Mouse (Mus musculus) heart, embryonic 15.5 days (tissue): ENCODE data around the gene Ppfibp1. TPM values are rescaled to one million over a fixed set of nuclear protein-coding genes. Genes with fewer than 3 reads are reported as not detected.

Source experiments
- ATAC-seq: fragments of 200-750 bp; cut with Nextera tagmentation; replicated peaks from 2 replicates; pipeline ENCODE4 v1.8.0; 2017; ENCODE audit warnings: low read depth, moderate TSS enrichment; ENCODE audit not compliant: insufficient number of reproducible peaks, insufficient read depth, low FRiP score
- H3K27ac ChIP-seq: fragments of 300-500 bp; sonication (generic); 2 replicates; pipeline ENCODE4 v1.5.1; 2015; ENCODE audit warnings: mild to moderate bottlenecking, inconsistent platforms
- H3K27me3 ChIP-seq: fragments of 300-500 bp; sonication (generic); 2 replicates; pipeline ENCODE4 v1.6.1; 2015; ENCODE audit warnings: inconsistent platforms
- H3K36me3 ChIP-seq: fragments of 300-500 bp; sonication (generic); 2 replicates; pipeline ENCODE4 v1.6.1; 2015; ENCODE audit warnings: mild to moderate bottlenecking, inconsistent platforms
- H3K4me1 ChIP-seq: fragments of 300-500 bp; sonication (generic); replicated peaks from 2 replicates; pipeline ENCODE4 v1.6.1; 2015; ENCODE audit warnings: inconsistent platforms
- H3K4me2 ChIP-seq: fragments of 300-500 bp; sonication (generic); 2 replicates; pipeline ENCODE4 v1.6.1; 2015; ENCODE audit warnings: inconsistent platforms, mild to moderate bottlenecking, moderate library complexity
- H3K4me3 ChIP-seq: fragments of 300-500 bp; sonication (generic); 2 replicates; pipeline ENCODE4 v1.5.1; 2015; ENCODE audit warnings: mild to moderate bottlenecking, inconsistent platforms
- H3K9ac ChIP-seq: fragments of 300-500 bp; sonication (generic); 2 replicates; pipeline ENCODE4 v1.6.1; 2015; ENCODE audit warnings: mild to moderate bottlenecking, inconsistent platforms
- H3K9me3 ChIP-seq: fragments of 300-500 bp; sonication (generic); replicated peaks from 2 replicates; pipeline ENCODE4 v1.6.1; 2016; ENCODE audit warnings: inconsistent platforms
- WGBS: fragments of 180-500 bp; shearing (Covaris S2); methylation state at CpG from one replicate; pipeline ENCODE4 v1.1.7; 2015; ENCODE audit warnings: mixed read lengths; 5-methylcytosine and 5-hydroxymethylcytosine counted together
- polyA plus RNA-seq: library from polyadenylated mRNA; unstranded; fragments of >200 nt; fragmentation: Nextera tagmentation; extraction: Ambion mirVana; gene quantifications from 2 replicates; pipeline ENCODE4 v1.2.1, GENCODE M21; 2015

The Ppfibp1 gene
- polyA plus RNA-seq, 1 experiment from 2014 or later, result 50.5 TPM

GRCm38 (mm10) chr6:146946327-146947029 is 58.2 kb downstream of the Ppfibp1 start:
- ATAC-seq, result 0 out of 2 replicates have a peak, but pooled peaks have one; percentile 29
- H3K9me3 ChIP-seq, result no peaks in the 10 kb centered on the region
- H3K36me3 ChIP-seq, result no peaks in the 10 kb centered on the region
- peak overlapping the region; percentile 25; the same call in 1 of the 2 replicates for H3K27ac ChIP-seq
- WGBS, result 55% methylated on average over 6 of the region's 6 CpGs
- H3K9ac ChIP-seq, result no peak overlapping the region
- no peak overlapping the region for H3K4me2 ChIP-seq
- no peaks in the 10 kb centered on the region for H3K27me3 ChIP-seq
- H3K4me3 ChIP-seq, result no peak overlapping the region
- peaks cover 55% of the 10 kb centered on the region for H3K4me1 ChIP-seq

GRCm38 (mm10) chr6:146947186-146947585 is 58.9 kb downstream of the Ppfibp1 start:
- 0 out of 2 replicates have a peak, but pooled peaks have one; percentile 27 for ATAC-seq
- Histone ChIP-seq H3K27me3 (no peaks in the 10 kb centered on the region), H3K9me3 (no peaks in the 10 kb centered on the region), H3K4me3 (no peak overlapping the region), H3K4me1 (peaks cover 49% of the 10 kb centered on the region), H3K9ac (no peak overlapping the region), H3K4me2 (no peak overlapping the region), H3K36me3 (no peaks in the 10 kb centered on the region), H3K27ac (no peak overlapping the region)
- WGBS, result 63% methylated on average over 4 of the region's 4 CpGs

GRCm38 (mm10) chr6:146949682-146950453 is 61.6 kb downstream of the Ppfibp1 start:
- WGBS, result 45% methylated on average over 10 of the region's 10 CpGs
- Histone ChIP-seq H3K4me2 (no peak overlapping the region), H3K9ac (no peak overlapping the region), H3K36me3 (no peaks in the 10 kb centered on the region), H3K27me3 (no peaks in the 10 kb centered on the region), H3K4me1 (peaks cover 41% of the 10 kb centered on the region), H3K4me3 (no peak overlapping the region), H3K9me3 (no peaks in the 10 kb centered on the region), H3K27ac (no peak overlapping the region)
- no peak for ATAC-seq

- H3K27me3 ChIP-seq, result no peaks in the 10 kb centered on the region
- ATAC-seq, result no peak
- H3K4me1 ChIP-seq, result peaks cover 37% of the 10 kb centered on the region
- WGBS, result 27% methylated on average over 1 of the region's 1 CpGs
- no peak overlapping the region for H3K9ac ChIP-seq
- H3K27ac ChIP-seq, result no peak overlapping the region
- no peak overlapping the region for H3K4me2 ChIP-seq
- no peaks in the 10 kb centered on the region for H3K36me3 ChIP-seq
- H3K4me3 ChIP-seq, result no peak overlapping the region
- no peaks in the 10 kb centered on the region for H3K9me3 ChIP-seq
Observed at GRCm38 (mm10) chr6:146950454-146950832, 62.2 kb downstream of the Ppfibp1 start.

- Histone ChIP-seq H3K9ac (no peak within 1 kb of the TSS), H3K4me3 (no peak within 1 kb of the TSS), H3K4me2 (no peak within 1 kb of the TSS), H3K4me1 (peaks cover 22% of the 10 kb centered on the region), H3K27ac (no peak within 1 kb of the TSS), H3K9me3 (no peaks in the 10 kb centered on the region), H3K27me3 (no peaks in the 10 kb centered on the region), H3K36me3 (no peaks in the 10 kb centered on the region)
- no peak for ATAC-seq
- 92% methylated on average over 1 of the region's 1 CpGs for WGBS
Observed at GRCm38 (mm10) chr6:146954258-146954657, 66.0 kb downstream of the Ppfibp1 start, which contains the start of gene 1700034J05Rik. Gene 1700034J05Rik, minus strand, starts transcription at chr6:146954422.

- H3K27ac ChIP-seq, result peak overlapping the region; percentile 4; the same call in 1 of the 2 replicates
- no peaks in the 10 kb centered on the region for H3K36me3 ChIP-seq
- no peak for ATAC-seq
- no peak overlapping the region for H3K9ac ChIP-seq
- no peak overlapping the region for H3K4me3 ChIP-seq
- peak overlapping the region; percentile 21; the same call in 1 of the 2 replicates for H3K4me2 ChIP-seq
- WGBS, result 57% methylated on average over 1 of the region's 1 CpGs
- peaks cover 15% of the 10 kb centered on the region for H3K4me1 ChIP-seq
- H3K9me3 ChIP-seq, result no peaks in the 10 kb centered on the region
- H3K27me3 ChIP-seq, result no peaks in the 10 kb centered on the region
Observed at GRCm38 (mm10) chr6:146955475-146955874, 67.2 kb downstream of the Ppfibp1 start.

GRCm38 (mm10) chr6:146955896-146956295 is 67.6 kb downstream of the Ppfibp1 start:
- H3K27ac ChIP-seq, result peak overlapping the region; percentile 4; the same call in 1 of the 2 replicates
- no peak overlapping the region for H3K4me3 ChIP-seq
- H3K9me3 ChIP-seq, result no peaks in the 10 kb centered on the region
- WGBS, result 21% methylated on average over 12 of the region's 12 CpGs
- H3K4me2 ChIP-seq, result peak overlapping the region; percentile 21; the same call in 1 of the 2 replicates
- H3K9ac ChIP-seq, result no peak overlapping the region
- H3K27me3 ChIP-seq, result no peaks in the 10 kb centered on the region
- peaks cover 19% of the 10 kb centered on the region for H3K4me1 ChIP-seq
- no peaks in the 10 kb centered on the region for H3K36me3 ChIP-seq
- ATAC-seq, result peak; percentile 68

- H3K4me2 ChIP-seq, result no peak overlapping the region
- no peaks in the 10 kb centered on the region for H3K27me3 ChIP-seq
- no peaks in the 10 kb centered on the region for H3K36me3 ChIP-seq
- no peaks in the 10 kb centered on the region for H3K9me3 ChIP-seq
- H3K9ac ChIP-seq, result no peak overlapping the region
- ATAC-seq, result no peak
- H3K27ac ChIP-seq, result no peak overlapping the region
- H3K4me1 ChIP-seq, result peaks cover 26% of the 10 kb centered on the region
- WGBS, result 83% methylated on average over 1 of the region's 1 CpGs
- H3K4me3 ChIP-seq, result no peak overlapping the region
Observed at GRCm38 (mm10) chr6:146956961-146957360, 68.7 kb downstream of the Ppfibp1 start.

GRCm38 (mm10) chr6:146958694-146959093 is 70.4 kb downstream of the Ppfibp1 start:
- Histone ChIP-seq H3K27me3 (no peaks in the 10 kb centered on the region), H3K4me3 (no peak overlapping the region), H3K9ac (no peak overlapping the region), H3K27ac (no peak overlapping the region), H3K4me1 (peaks cover 35% of the 10 kb centered on the region), H3K4me2 (no peak overlapping the region), H3K9me3 (no peaks in the 10 kb centered on the region), H3K36me3 (no peaks in the 10 kb centered on the region)
- ATAC-seq, result no peak
- 74% methylated on average over 1 of the region's 1 CpGs for WGBS

- Histone ChIP-seq H3K27me3 (no peaks in the 10 kb centered on the region), H3K9ac (no peak overlapping the region), H3K4me2 (no peak overlapping the region), H3K9me3 (no peaks in the 10 kb centered on the region), H3K27ac (no peak overlapping the region), H3K4me1 (peaks cover 35% of the 10 kb centered on the region), H3K36me3 (no peaks in the 10 kb centered on the region), H3K4me3 (no peak overlapping the region)
- no peak for ATAC-seq
- 63% methylated on average over 9 of the region's 9 CpGs for WGBS
Observed at GRCm38 (mm10) chr6:146959908-146960680, 71.8 kb downstream of the Ppfibp1 start.

- ATAC-seq, result no peak
Observed at GRCm38 (mm10) chr6:146960956-146961355, 72.7 kb downstream of the Ppfibp1 start.

More at GRCm38 (mm10) chr6:146960956-146961355, 72.7 kb downstream of the Ppfibp1 start:
- H3K36me3 ChIP-seq, result no peaks in the 10 kb centered on the region
- H3K27me3 ChIP-seq, result no peaks in the 10 kb centered on the region
- H3K9me3 ChIP-seq, result no peaks in the 10 kb centered on the region
- H3K27ac ChIP-seq, result no peak overlapping the region
- no peak overlapping the region for H3K4me3 ChIP-seq
- H3K9ac ChIP-seq, result no peak overlapping the region
- no peak overlapping the region for H3K4me2 ChIP-seq
- peaks cover 30% of the 10 kb centered on the region for H3K4me1 ChIP-seq
- 45% methylated on average over 5 of the region's 5 CpGs for WGBS
